Mouse (Mus musculus): ENCODE measurements around the gene Ndufs2. TPM values are rescaled to one million over a fixed set of nuclear protein-coding genes. Genes with fewer than 3 reads are reported as not detected.

Gene Ndufs2
- polyA plus RNA-seq, 1 experiment from 2014 or later: 217 TPM

DNA sequence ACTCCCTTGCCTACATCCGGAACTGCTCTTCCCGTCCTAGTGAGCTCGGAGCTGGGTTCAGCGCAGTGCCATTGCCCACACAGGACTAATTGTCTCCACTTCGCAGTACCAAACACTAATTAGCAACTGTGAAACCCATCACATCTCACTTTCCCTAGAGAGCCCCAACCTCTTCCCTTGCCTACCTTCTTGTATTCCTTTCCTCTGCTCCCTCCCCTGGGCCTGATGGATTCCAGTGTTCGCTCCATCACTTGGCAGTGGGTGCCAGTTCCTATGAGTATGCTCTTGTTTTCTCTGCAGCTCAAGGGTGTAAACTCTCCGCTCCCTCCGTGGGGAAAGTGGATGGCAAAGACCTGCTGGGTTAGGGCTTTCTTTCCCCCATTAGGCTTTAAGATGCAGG, 65.5 kb downstream of the Ndufs2 start:
- Histone ChIP-seq H3K36me3 (no peaks in the 10 kb centered on the region), H3K4me1 (peaks cover 22% of the 10 kb centered on the region), H3K4me3 (no peak overlapping the region), H3K27ac (no peak overlapping the region), H3K9ac (no peak overlapping the region), H3K9me3 (no peaks in the 10 kb centered on the region), H3K27me3 (no peaks in the 10 kb centered on the region), H3K4me2 (no peak overlapping the region)
- no peak for ATAC-seq (ENCODE audit: insufficient number of reproducible peaks, low FRiP score, low TSS enrichment, low read depth)
- 54% methylated on average over 8 of the region's 8 CpGs for whole genome bisulfite sequencing

Other genes starting within 250 kb of the Ndufs2 start
- gene Fcgr4, start 232.5 kb downstream of the Ndufs2 start, polyA plus RNA-seq (2015; fragmentation: Nextera tagmentation; extraction: Ambion mirVana): 1.0 and 1.1 TPM in 2 replicates
- 25.9 and 32.2 TPM in 2 replicates for gene Fcgr3, start 186.5 kb downstream of the Ndufs2 start, polyA plus RNA-seq (2015; fragmentation: Nextera tagmentation; extraction: Ambion mirVana)
- gene Cfap126, start 137.5 kb downstream of the Ndufs2 start, polyA plus RNA-seq (2015; fragmentation: Nextera tagmentation; extraction: Ambion mirVana): 1.1 and 2.2 TPM in 2 replicates
- gene Sdhc, start 100.8 kb downstream of the Ndufs2 start, polyA plus RNA-seq (2015; fragmentation: Nextera tagmentation; extraction: Ambion mirVana): 235 and 256 TPM in 2 replicates
- gene Mpz, start 100.7 kb downstream of the Ndufs2 start, polyA plus RNA-seq (2015; fragmentation: Nextera tagmentation; extraction: Ambion mirVana): 6.8 and 9.3 TPM in 2 replicates
- 5.8 and 7.1 TPM in 2 replicates for gene Pcp4l1, start 55.1 kb downstream of the Ndufs2 start, polyA plus RNA-seq (2015; fragmentation: Nextera tagmentation; extraction: Ambion mirVana)
- gene Nr1i3, start 37.4 kb downstream of the Ndufs2 start, polyA plus RNA-seq (2015; fragmentation: Nextera tagmentation; extraction: Ambion mirVana): 0.11 and 0.33 TPM in 2 replicates
- 29.8 and 32.7 TPM in 2 replicates for gene Tomm40l, start 28.9 kb downstream of the Ndufs2 start, polyA plus RNA-seq (2015; fragmentation: Nextera tagmentation; extraction: Ambion mirVana)
- 3.6 and 17.5 TPM in 2 replicates for gene Apoa2, start 26.3 kb downstream of the Ndufs2 start, polyA plus RNA-seq (2015; fragmentation: Nextera tagmentation; extraction: Ambion mirVana)
- gene Fcer1g, start 17.0 kb downstream of the Ndufs2 start, polyA plus RNA-seq (2015; fragmentation: Nextera tagmentation; extraction: Ambion mirVana): 94.7 and 98.6 TPM in 2 replicates
- gene Adamts4, start 967 bp downstream of the Ndufs2 start, polyA plus RNA-seq (2015; fragmentation: Nextera tagmentation; extraction: Ambion mirVana): 17.6 and 19.4 TPM in 2 replicates
- gene B4galt3, start 18.9 kb upstream of the Ndufs2 start, polyA plus RNA-seq (2015; fragmentation: Nextera tagmentation; extraction: Ambion mirVana): 63.2 and 69.1 TPM in 2 replicates
- gene Ppox, start 29.8 kb upstream of the Ndufs2 start, polyA plus RNA-seq (2015; fragmentation: Nextera tagmentation; extraction: Ambion mirVana): 44.7 and 49.5 TPM in 2 replicates
- gene Usp21, start 36.6 kb upstream of the Ndufs2 start, polyA plus RNA-seq (2015; fragmentation: Nextera tagmentation; extraction: Ambion mirVana): 81.5 and 83.1 TPM in 2 replicates
- 113 and 116 TPM in 2 replicates for gene Ufc1, start 43.6 kb upstream of the Ndufs2 start, polyA plus RNA-seq (2015; fragmentation: Nextera tagmentation; extraction: Ambion mirVana)
- gene Dedd, start 77.8 kb upstream of the Ndufs2 start, polyA plus RNA-seq (2015; fragmentation: Nextera tagmentation; extraction: Ambion mirVana): 52.2 and 56.9 TPM in 2 replicates
- 38.8 and 38.9 TPM in 2 replicates for gene Nit1, start 94.3 kb upstream of the Ndufs2 start, polyA plus RNA-seq (2015; fragmentation: Nextera tagmentation; extraction: Ambion mirVana)
- 93.0 and 95.1 TPM in 2 replicates for gene Pfdn2, start 94.3 kb upstream of the Ndufs2 start, polyA plus RNA-seq (2015; fragmentation: Nextera tagmentation; extraction: Ambion mirVana)
- gene Klhdc9, start 109.4 kb upstream of the Ndufs2 start, polyA plus RNA-seq (2015; fragmentation: Nextera tagmentation; extraction: Ambion mirVana): 1.5 TPM in 2 replicates
- 56.3 and 61.5 TPM in 2 replicates for gene Nectin4, start 118.7 kb upstream of the Ndufs2 start, polyA plus RNA-seq (2015; fragmentation: Nextera tagmentation; extraction: Ambion mirVana)
- 2.9 and 3.2 TPM in 2 replicates for gene Arhgap30, start 137.6 kb upstream of the Ndufs2 start, polyA plus RNA-seq (2015; fragmentation: Nextera tagmentation; extraction: Ambion mirVana)
- 71.1 and 75.8 TPM in 2 replicates for gene Usf1, start 159.9 kb upstream of the Ndufs2 start, polyA plus RNA-seq (2015; fragmentation: Nextera tagmentation; extraction: Ambion mirVana)
- gene Tstd1, start 167.5 kb upstream of the Ndufs2 start, polyA plus RNA-seq (2015; fragmentation: Nextera tagmentation; extraction: Ambion mirVana): 5.2 and 8.5 TPM in 2 replicates
- 68.3 and 70.6 TPM in 2 replicates for gene F11r, start 186.1 kb upstream of the Ndufs2 start, polyA plus RNA-seq (2015; fragmentation: Nextera tagmentation; extraction: Ambion mirVana)

All from limb, embryonic 15.5 days (tissue).